Mouse (Mus musculus) megakaryocyte, adult 5-6 weeks (primary cell): ENCODE data around the gene Ajap1. TPM values are rescaled to one million over a fixed set of nuclear protein-coding genes. Genes with fewer than 3 reads are reported as not detected.

Experiments
- ATAC-seq: 2 replicates; pipeline ENCODE4 v1.8.0; 2016; ENCODE audit warnings: mild to moderate bottlenecking, inconsistent platforms; ENCODE audit not compliant: poor library complexity, severe bottlenecking
- total RNA-seq, 2 experiments: library from RNA; stranded (forward) in 1 of 2; stranded (reverse) in 1 of 2; fragments of 153-499, 151-499 nt in 1 of 2; fragments of 221-1000, 200-1000 nt in 1 of 2; gene quantifications; 2 replicates each; pipeline versions ENCODE4 v1.2.3 to v1.2.4; 2015 to 2017

The Ajap1 gene
- total RNA-seq, 2 experiments from 2014 or later = not detected

- no peak for ATAC-seq
These were observed 121.6 kb downstream of the Ajap1 start for GRCm38 (mm10) chr4:153360868-153361545.

- ATAC-seq = no peak
These were observed 124.4 kb downstream of the Ajap1 start for GRCm38 (mm10) chr4:153358243-153358550.

- no peak for ATAC-seq
These were observed 124.9 kb downstream of the Ajap1 start for GRCm38 (mm10) chr4:153357539-153358242.

GRCm38 (mm10) chr4:153356236-153356635 lies 126.4 kb downstream of the Ajap1 start:
- no peak for ATAC-seq

GRCm38 (mm10) chr4:153344999-153345398 lies 137.6 kb downstream of the Ajap1 start:
- ATAC-seq = no peak

- no peak for ATAC-seq
These were observed 141.7 kb downstream of the Ajap1 start for GRCm38 (mm10) chr4:153340887-153341286.

- ATAC-seq = no peak
These were observed 147.3 kb downstream of the Ajap1 start for GRCm38 (mm10) chr4:153335301-153335799.

- no peak for ATAC-seq
These were observed 154.8 kb downstream of the Ajap1 start for GRCm38 (mm10) chr4:153327809-153328208.
